Mouse (Mus musculus) hindbrain, embryonic 13.5 days (tissue): ENCODE results near the gene Gm3952. TPM values are rescaled to one million over a fixed set of nuclear protein-coding genes. Genes with fewer than 3 reads are reported as not detected.

ENCODE experiments used
- ATAC-seq: fragments of 200-750 bp; cut with Nextera tagmentation; 2 replicates; pipeline ENCODE4 v1.8.0; 2017; ENCODE audit warnings: moderate TSS enrichment; ENCODE audit not compliant: low FRiP score
- H3K27ac ChIP-seq: fragments of 300-500 bp; sonication (generic); 2 replicates; pipeline ENCODE4 v1.5.1; 2015; ENCODE audit warnings: inconsistent platforms, mild to moderate bottlenecking, moderate library complexity
- H3K27me3 ChIP-seq: fragments of 300-500 bp; sonication (generic); 2 replicates; pipeline ENCODE4 v1.6.1; 2015; ENCODE audit warnings: mild to moderate bottlenecking, inconsistent platforms
- H3K36me3 ChIP-seq: fragments of 300-500 bp; sonication (generic); 2 replicates; pipeline ENCODE4 v1.6.1; 2015; ENCODE audit warnings: mild to moderate bottlenecking, inconsistent platforms
- H3K4me1 ChIP-seq: fragments of 300-500 bp; sonication (generic); replicated peaks from 2 replicates; pipeline ENCODE4 v1.6.1; 2015; ENCODE audit warnings: inconsistent platforms
- H3K4me2 ChIP-seq: fragments of 300-500 bp; sonication (generic); 2 replicates; pipeline ENCODE4 v1.6.1; 2015; ENCODE audit warnings: inconsistent platforms, mild to moderate bottlenecking, moderate library complexity
- H3K4me3 ChIP-seq: fragments of 300-500 bp; sonication (generic); 2 replicates; pipeline ENCODE4 v1.5.1; 2015; ENCODE audit warnings: mild to moderate bottlenecking, inconsistent platforms
- H3K9ac ChIP-seq: fragments of 300-500 bp; sonication (generic); 2 replicates; pipeline ENCODE4 v1.6.1; 2015; ENCODE audit warnings: mild to moderate bottlenecking, inconsistent platforms
- H3K9me3 ChIP-seq: fragments of 300-500 bp; sonication (generic); 2 replicates; pipeline ENCODE4 v1.6.1; 2016; ENCODE audit warnings: inconsistent platforms
- WGBS: fragments of 180-500 bp; shearing (Covaris S2); methylation state at CpG from one replicate; pipeline ENCODE4 v1.1.7; 2015; 5-methylcytosine and 5-hydroxymethylcytosine counted together
- polyA plus RNA-seq: library from polyadenylated mRNA; unstranded; fragments of >200 nt; fragmentation: Nextera tagmentation; extraction: Ambion mirVana; gene quantifications from 2 replicates; pipeline ENCODE4 v1.2.1, GENCODE M21; 2015

The Gm3952 gene
- polyA plus RNA-seq, 1 experiment from 2014 or later, result not detected

GRCm38 (mm10) chr8:128696701-128697397 lies 101.6 kb downstream of the Gm3952 start:
- Histone ChIP-seq H3K4me2 (no peak overlapping the region), H3K9ac (no peak overlapping the region), H3K9me3 (0 out of 2 replicates have a peak, but pooled peaks cover 3% of the 10 kb centered on the region), H3K27me3 (no peaks in the 10 kb centered on the region), H3K27ac (no peak overlapping the region), H3K36me3 (no peaks in the 10 kb centered on the region), H3K4me1 (0 out of 2 replicates have a peak, but pooled peaks cover 3% of the 10 kb centered on the region), H3K4me3 (no peak overlapping the region)
- WGBS, result 93% methylated on average over 1 of the region's 1 CpGs
- no peak for ATAC-seq

Other genes starting within 250 kb of the Gm3952 start
- gene Itgb1, start 113.0 kb downstream of the Gm3952 start, polyA plus RNA-seq, result 95.7 and 101 TPM in 2 replicates